Mouse (Mus musculus) MN1 (cell line): Measurements from ENCODE around the gene Rps6kc1.

ENCODE experiments used
- DNase-seq: peaks from one replicate; pipeline ENCODE4 v3.0.0-alpha.2; 2016; ENCODE audit warnings: low spot score

The Rps6kc1 gene

DNA sequence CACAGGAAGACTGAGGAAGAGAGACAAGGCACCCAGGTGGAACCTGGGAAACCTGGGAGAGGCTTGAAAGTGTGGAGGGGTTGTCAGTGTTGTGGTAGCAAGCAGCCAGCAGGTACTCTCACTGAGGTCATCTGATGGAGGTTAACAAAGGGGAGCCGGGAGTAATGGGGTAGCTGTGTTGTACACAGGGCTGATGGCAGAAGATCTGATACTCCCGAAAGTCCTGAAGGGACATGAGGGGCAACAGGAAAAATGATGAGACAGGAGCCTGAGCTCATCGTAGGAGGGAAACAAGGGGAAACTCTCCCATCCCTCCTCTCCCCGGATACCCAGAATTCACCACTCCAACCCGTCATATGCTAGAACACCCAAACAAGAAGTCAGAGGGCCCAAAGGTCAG lies 244.2 kb downstream of the Rps6kc1 start:
- DNase-seq: no peak

DNA sequence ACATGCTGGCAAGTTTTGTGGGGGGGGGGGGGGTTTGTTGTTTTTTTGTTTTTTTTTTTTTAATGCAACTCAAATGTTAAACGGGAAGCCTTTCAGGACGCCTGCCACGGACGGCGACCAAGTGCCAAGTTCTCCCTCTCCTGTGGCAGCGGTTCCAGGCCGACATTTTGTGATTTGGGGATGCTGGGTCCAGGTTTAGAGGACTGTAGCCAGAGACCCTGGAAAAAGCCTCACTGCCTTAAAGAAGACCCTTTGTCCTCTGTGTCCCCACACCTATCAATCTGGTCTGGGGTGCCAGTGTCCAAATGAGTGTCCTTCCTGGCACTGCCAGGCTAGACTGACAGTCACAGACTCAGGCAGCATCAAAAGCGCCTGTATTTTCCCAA lies 246.1 kb downstream of the Rps6kc1 start:
- no peak for DNase-seq

DNA sequence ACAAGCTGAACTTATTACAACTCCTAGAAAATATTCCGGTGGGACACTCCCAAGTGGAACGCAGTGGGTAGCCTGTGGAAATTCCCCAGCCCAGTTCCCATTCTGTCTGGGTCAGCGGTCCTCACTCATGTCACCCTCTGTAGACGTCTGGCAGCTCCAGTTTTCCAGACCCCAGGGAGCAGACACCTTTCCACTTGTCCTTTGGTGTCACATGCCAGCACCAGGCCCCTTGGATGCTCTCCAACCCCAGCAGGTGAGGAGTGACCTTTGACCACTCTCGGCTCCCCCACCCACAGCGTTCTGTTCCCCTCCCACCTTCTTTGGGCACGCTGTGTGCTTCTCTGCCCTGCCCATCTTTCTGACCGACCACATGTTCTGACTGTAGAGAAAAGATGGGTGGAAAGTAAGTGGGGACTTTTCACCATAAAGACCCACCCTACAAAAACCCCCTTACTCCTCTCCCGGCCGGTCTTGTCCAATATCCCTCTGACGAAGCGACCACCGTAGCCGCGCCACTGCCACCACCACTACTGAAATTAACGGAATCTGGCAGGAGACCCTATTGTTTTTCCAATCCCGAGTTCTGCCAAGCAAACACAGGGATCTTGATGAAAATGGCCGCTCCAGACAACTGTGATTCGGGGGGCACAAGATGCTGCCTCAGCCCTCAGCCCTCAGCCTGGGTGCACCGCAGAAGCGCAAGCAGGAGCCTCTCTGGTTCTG lies 246.6 kb downstream of the Rps6kc1 start:
- DNase-seq: no peak

DNA sequence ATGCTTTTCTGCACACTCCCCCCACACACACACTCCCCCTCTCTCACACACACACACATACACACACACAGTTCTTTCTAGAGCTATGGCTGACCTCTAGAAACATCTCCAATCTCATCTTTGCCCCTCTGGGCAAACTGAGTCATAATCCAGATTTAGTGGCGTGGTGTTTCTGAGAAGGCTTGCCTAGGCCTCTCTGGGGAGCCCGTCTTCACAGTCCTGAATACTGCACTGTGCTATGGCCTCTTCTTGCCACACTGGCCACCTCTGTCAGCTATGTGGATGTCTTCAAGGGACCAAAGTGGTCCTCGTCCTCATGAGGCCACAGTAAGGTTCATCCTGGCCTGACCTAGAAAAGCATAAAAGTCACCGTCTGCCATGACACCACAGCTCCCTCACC lies 247.6 kb downstream of the Rps6kc1 start:
- no peak for DNase-seq

DNA sequence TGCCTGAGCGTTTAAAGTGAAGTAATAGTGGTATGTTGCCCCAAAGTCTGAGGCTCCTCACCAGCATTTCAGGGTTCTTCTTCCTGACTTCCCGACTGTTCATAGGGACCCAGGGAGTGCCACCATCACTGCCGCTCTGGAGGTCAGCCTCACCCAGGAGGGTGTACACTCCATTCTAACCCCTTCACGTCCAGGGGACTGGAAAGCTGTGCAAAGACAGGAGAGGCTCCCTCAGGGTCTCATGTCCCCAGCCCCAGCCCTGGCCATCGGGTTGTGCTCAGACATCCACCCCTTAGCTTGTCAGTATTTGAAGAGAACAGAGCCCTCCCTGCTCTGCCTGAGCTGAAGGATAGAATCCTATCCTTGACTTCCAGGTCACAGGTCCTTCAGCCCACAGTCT lies 248.8 kb downstream of the Rps6kc1 start:
- no peak for DNase-seq

DNA sequence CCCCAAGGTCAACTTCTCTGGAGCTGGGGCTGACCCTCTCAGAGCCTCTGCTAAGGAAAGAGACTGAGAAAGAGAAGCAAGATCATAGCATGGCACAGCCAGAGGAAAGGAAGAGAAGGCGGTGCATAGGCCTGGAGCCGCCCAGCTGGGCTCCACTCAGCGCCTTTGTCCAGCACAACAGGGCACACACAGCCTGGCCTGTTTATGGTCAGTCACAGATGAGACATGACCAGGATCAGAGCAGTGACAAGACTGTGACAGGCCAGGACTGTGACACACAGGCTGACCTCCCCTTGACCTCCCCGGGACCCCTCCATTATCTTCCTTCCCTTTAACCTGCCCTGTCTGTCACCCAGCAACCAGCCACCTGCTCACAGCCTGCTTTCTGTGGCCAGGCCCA lies 249.8 kb downstream of the Rps6kc1 start:
- no peak for DNase-seq

DNA sequence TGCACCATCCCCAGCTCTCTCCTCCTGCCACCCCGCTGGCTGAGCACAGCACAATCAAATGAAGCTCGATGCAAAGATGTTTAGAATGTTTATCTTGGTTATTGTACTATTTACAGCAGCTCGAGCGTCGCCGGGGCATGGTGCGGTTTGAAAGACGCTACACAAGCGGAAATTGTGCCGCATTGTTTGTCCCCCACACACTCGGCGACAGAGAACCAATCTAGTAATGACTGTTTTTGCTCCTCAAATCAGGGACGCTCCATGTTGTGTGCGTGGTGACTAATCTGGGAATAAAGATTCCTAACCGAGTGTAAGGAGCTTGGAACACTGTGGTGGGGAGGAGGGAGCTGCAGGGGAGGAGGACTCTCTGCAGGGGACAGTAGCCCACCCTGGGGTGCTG lies 250.3 kb downstream of the Rps6kc1 start:
- DNase-seq: no peak

DNA sequence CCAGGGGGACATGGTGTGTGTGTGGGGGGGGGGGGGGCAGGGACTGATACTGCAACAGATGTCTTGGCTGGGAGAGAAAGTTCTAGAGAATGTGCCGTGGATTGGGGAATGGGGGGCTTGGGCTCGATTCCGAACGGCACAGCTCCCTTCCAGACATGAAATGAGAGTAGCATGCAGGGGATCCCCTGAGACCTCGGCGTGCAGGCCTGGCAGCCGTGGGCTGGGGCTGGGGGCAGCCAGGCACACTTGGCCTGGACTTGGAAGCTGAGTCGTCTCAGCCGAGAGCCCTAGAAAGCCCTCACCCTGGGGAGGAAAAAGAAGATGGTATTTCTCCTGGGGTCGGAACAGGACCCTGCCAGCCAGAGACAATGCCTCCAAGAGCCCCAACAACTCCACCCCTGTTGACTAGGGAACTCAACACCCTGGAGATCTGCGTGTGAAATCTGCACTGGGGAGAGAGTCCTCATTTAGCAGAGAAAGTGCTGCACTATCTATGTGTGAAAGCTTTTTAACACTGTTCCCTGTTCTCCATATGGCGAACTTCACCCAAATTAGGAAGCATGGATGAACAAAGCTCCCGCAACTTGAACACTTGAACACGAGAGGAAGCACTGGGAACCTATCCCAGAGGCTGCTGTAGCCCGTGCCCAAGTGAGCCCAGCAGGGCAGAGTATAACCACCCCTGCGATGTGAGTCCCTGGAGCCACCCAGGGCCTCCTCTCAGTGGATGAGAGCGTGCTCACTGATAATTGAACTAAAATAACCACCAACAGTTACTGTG lies 251.7 kb downstream of the Rps6kc1 start:
- DNase-seq: no peak

DNA sequence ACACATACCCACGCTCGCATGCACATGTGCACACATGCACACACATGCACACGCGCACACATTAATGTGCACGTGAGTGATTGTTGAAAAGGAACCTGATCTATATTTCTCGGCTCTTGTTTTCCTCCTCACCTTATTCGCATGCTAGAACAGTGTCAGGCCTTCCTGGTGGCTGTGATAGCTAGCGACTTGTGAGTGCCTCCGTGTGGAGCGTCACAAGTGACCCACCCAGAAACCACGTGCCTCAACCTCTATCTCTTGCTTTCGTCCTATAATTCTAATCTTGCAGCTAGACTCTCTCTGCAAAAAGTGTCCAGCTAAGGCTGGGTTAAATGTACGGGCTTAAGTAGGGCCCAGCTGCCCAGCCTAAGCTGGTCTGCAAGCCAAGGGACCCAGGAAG lies 253.3 kb downstream of the Rps6kc1 start:
- DNase-seq: no peak

DNA sequence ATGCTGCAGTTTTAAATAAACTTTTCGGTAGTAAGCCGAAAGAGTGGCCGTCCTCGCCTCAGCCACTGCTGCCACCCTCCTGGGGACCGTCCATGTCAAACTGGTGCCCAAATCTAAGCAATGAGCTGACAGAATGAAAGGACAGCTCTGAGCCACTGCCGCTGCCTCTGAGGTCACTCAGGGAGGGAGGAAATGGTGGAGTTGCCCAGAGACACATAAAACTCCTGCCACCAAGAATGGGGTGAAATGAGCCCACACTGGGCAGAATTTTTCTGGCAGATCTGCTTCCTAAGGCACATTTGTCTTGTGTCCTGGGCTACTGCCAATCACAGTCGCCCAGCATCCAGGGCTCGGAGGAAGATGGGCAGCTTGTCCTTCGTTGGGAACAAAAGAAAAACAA lies 255.5 kb downstream of the Rps6kc1 start:
- no peak for DNase-seq

DNA sequence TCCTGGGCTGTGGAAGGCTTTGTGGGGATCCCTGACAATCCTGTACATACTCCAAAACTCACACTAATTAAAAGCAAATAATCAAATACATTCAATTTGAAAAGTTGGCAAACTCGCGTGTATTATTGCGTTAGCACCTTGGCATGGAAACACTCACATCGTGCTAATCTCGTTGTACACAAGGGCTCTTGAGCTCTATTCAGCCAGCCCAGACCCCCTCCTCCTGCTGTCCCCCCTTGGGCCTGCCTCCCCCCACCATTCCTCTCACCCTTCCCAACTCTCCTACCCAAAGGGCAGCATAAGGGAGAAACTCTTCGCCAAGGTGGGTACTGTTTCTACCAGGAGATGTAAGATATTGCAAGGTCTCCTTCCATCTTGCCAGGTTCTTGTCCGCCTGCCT lies 255.9 kb downstream of the Rps6kc1 start:
- DNase-seq: no peak

DNA sequence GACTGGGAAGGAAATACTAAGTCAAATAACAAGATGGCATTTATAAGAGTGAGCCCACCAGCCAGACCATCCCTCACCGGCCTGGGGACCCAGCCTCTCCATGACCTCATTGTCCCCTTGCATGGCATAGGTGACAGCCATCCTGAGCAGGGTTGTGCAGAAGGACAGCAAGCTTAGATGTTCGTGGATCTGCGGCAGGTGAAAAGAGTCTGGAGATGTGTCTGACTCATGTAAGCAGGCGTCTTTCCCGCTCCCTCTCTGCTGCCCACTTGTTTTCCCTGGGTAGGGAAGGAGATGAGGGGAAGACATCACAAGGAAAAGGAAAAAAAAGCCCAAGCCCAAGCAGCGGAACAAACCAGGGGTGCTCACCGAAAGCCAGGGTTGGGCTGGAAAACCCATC lies 256.5 kb downstream of the Rps6kc1 start:
- no peak for DNase-seq

DNA sequence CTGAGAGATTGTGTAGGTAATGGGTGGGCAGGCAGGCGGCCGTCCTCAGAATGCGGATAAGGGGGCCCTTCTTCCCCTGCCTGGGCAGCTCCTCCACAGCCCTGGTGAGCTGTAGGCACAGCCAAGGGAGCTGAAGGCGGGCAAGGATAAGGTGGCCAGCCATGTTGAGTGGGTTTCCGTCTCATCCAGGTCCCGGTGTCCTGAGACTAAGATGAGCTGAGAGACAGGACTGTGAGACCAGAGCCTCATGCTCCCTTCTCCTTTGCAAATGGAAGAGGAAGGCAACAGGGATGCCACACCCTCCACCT lies 256.9 kb downstream of the Rps6kc1 start:
- DNase-seq: no peak

DNA sequence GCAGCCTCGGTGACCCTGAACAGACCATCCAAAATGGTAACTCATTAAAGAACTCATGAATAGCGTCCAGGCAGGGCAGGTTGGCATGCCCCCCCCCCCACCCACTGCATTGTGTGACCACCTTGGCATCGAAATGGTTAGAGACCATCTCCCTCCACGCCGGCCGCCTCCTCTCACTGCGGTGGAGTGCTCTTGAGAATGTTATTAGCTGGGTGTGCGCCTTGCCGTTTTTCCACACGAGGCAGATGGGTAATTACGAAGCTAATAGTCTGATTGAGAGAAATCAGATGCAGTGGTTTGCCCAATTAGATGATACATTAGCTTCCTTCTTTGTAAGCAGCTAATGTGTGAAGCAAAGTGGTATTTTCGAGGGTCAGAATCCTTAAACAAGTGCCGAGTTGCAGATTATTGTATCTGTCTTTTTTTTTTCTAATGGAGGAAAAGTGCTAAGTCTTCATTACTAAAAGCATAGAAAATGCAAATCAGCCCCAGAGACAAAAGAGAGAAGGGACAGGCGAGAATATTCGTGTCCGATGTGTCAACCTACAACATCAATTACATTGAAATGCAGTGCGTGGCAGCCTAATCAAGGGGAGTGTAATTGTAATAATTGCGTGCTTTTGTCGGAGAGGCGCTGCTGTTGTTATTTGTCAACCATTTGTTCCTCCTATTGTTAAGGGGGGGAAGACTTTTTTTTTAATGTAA lies 257.4 kb downstream of the Rps6kc1 start:
- DNase-seq: no peak

DNA sequence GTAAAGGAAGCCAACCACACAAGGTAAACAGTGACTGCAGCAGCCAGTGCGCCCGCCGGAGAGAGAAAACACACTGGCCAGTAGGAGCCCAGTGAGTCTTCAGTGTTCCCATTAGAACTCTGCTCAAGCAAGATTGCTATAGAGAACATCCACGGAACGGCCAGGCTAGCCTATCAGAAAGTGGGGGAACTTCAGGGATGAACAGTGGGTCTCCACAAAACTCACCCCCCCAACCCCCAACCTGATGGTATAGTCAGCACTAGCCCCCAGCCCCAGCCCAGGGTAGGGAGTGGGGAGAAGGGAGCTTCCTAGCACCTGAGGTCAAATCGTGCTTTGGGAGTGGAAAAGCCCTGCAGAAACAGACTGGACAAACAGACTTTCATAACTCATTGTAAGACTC lies 258.5 kb downstream of the Rps6kc1 start:
- DNase-seq: no peak
